Comparison of ENCODE assay signal across 22 mouse cellular contexts in the genomic region with DNA sequence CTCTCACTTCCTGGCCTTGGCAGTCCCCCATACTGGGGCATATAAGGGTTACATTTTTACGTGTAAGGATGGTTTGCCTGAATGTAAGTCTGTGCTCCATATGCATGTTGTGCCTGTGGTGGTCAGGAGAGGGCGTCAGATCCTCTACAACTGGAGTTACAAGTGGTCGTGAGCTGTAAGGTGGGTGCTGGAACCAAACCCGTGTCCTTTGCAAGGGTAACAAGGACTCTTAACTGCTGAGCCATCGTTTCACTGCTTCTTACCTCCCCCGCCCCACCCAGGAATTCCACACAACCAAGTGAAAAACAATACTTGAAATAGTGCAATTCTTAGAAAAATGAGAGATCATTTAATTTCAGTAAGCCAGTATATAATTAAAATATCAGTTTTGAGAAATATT.
"Had no signal": no experiment of that assay in that cellular context is flagged by ENCODE, and none has a peak within 500 bp of the region (broad histone marks: within the 10 kb centered on the region; RNA-seq: fewer than 3 reads in every experiment).

No protein-coding gene starts in this region.

- H3K27me3 ChIP-seq: kidney, embryonic 15.5 days; limb, embryonic 12.5 days; limb, embryonic 15.5 days; megakaryocyte, embryonic 14.5 days; midbrain, embryonic 13.5 days; neural tube, embryonic 13.5 days had no signal

- H3K4me1 ChIP-seq: kidney, embryonic 15.5 days; limb, embryonic 12.5 days; limb, embryonic 15.5 days; megakaryocyte, embryonic 14.5 days had no signal

- H3K27ac ChIP-seq: kidney, embryonic 15.5 days; left cerebral cortex, adult 2 months; limb, embryonic 12.5 days; limb, embryonic 15.5 days; liver, embryonic 14.5 days; midbrain, embryonic 10.5 days; midbrain, embryonic 13.5 days; neural tube, embryonic 13.5 days had no signal

- ATAC-seq: liver, postnatal 0 days; lung, postnatal 0 days; midbrain, embryonic 13.5 days; midbrain, embryonic 16.5 days had no signal

- DNase-seq: kidney, postnatal 10 days; kidney, postnatal 36 days; layer of hippocampus, postnatal 36 days; left cerebral cortex, postnatal 4 days; liver, postnatal 0 days; lung, embryonic 14.5 days; lung, postnatal 36 days; thymus, adult 2 months; thymus, postnatal 14 days; thymus, postnatal 4 days had no signal

- H3K4me3 ChIP-seq: kidney, embryonic 15.5 days; left cerebral cortex, adult 2 months; limb, embryonic 12.5 days; limb, embryonic 15.5 days; megakaryocyte, embryonic 14.5 days; midbrain, embryonic 10.5 days; midbrain, embryonic 13.5 days; myocyte; neural tube, embryonic 13.5 days had no signal
